Mouse (Mus musculus): ENCODE measurements around the gene St14.

- no peak for TF ChIP-seq CTCF (IDR thresholded peaks at IDR 0.05; ENCODE audit: borderline replicate concordance, insufficient read depth, low read depth, low read length)
- TF ChIP-seq POLR2A (IDR thresholded peaks at IDR 0.05; ENCODE audit: borderline replicate concordance, insufficient read depth, low read length) = no peak
Observed at GRCm38 (mm10) chr9:31176379-31177130, 44.9 kb upstream of the St14 start.
